Mouse (Mus musculus) kidney, adult 8-10 months (tissue): ENCODE results near the gene Cmas.

Experiments used
- DNase-seq, 2 experiments: peaks; one replicate each; pipeline ENCODE4 v3.0.0; 2022

The Cmas gene

DNA sequence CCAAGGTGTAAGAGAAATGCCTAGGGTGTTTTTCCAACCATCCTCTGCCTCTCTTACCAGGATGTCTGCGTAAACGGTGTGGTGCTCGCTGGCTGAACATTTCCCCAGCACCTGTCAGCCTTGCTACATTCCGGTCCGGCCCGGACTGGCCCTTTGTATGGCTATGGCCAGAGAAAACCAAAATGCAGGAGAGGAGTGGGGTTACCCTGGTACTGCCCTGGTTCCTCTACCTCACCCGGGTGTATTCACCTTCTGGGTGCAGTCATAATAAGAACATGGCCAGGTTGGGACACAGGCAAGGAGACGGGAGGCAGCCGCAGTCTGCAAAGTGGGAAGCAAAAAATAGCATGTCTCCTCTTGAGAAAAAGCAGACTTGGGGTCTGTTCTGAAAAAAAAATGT is 38.6 kb downstream of the Cmas start:
- no peak for DNase-seq

DNA sequence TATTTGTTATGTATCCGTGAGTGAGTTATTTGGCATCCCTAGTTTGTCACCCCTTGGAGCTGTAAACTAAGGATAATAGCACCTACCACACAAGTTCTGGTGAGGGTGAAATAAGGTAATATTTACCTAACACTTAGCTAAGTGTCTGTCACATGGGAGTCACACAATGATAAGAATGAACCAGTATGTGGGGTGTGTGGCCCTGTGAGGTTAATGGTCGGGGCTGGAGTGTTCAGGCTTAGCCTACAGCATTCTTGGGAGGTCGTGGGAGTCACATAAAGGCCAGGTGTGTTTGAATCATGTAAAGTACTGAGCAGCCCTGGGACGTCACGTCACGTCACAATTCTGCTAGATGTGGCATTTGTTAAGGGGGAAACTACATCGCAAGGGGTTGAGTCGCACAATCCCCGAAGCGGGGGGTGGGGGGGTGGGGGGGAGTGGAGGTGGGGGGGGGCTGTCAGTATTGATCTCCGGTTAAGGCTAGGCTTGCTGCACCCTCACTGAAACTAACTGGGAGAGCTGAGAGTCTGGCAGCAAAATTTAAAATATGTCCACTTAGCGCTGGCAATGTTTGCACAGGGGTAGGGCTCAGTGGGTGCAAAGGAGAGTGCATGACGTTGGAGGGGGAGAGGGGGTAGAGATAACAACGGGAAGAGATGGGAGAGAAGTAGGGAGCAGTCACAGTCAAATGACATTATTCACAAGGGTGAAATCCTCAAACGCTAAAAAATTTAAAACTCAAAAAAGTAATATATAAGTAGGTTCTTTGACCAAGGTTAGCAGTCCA is 39.4 kb downstream of the Cmas start:
- no peak for DNase-seq

DNA sequence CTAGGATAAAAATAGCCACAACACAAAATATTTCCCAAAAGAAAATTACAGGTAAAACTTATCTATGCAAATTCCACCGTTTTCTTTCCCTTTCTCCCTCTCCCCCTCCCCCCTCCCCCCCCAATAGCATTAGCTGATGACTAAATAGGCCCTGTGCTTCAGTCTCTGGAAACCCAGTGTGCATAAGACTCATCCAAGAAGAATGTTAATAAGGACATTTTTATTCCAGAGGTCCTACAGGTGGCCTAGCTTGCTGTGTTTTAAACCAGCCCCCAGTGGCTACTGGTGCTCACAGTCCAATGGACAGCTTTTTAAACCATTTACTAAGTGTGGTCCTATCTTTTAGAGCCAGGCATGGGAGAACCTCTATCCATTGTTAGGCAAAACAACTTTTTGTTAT is 41.5 kb downstream of the Cmas start:
- DNase-seq = no peak

DNA sequence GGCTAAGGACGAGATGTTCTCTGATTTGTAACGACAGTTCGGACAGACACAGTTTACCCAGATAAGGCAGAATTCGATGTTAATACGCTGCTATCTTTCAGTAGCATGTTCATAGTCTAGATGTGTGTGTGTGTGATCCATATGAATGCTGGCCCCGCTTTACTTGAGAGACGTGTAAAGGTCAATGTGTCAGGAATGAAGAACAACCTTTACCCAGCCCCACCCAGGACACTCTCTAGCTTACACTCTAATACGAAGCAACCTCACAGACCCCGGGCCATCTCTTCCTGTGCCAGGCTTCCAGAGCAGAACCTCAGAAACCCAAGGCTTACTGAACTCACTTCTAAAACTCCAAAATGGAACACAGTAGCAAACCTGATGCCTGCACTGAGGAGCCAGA is 42.4 kb downstream of the Cmas start:
- DNase-seq = no peak

DNA sequence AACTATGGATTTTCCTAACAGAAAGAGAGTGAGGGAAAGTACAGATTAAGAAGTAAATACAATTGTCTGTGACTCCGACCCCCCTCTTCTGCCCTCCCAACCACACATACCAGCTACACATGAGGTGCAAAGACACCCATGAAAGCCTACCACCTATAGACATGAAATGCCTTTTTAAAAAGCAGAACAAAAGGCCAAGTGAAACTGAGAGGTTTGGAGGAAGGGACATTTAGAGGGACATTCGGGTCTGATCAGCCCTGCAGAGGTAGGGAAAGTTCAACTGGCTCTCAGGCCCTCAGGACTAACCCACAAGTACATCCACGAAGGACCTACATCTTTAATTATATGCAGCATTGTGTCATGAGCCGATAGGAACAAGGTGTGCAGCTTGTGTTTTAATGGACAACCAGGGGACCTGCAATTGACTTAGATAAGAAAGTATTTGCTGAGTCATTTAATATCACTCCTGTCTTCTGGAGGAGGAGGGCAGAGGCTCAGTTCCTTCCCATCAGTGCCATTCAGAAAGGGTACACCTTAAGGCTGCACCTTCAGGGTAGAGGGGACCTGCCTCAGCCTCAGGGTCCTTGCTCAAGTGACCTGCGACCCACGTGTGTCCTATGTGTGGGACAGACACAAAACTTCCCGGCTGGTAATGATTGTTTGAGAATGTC is 43.4 kb downstream of the Cmas start:
- DNase-seq = no peak

DNA sequence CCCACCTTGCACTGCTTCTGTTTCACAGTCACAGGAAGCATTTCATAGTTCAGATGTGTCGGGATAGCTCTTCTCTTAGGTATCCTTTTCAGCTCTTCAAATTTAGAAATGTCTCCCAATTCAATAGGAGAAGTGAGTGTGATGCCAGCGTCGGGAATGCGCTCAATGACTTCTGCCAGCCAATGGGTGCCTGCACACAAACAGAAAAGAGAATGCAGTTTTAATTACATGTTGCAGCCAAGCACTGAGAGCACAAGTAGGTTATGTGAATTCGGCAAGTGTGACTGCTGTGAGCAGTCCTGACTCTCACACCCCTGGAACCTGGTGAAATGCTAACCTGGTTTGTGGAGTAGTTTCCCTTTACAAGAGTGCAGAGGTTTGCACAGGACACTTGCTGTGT is 45.2 kb downstream of the Cmas start:
- no peak for DNase-seq

DNA sequence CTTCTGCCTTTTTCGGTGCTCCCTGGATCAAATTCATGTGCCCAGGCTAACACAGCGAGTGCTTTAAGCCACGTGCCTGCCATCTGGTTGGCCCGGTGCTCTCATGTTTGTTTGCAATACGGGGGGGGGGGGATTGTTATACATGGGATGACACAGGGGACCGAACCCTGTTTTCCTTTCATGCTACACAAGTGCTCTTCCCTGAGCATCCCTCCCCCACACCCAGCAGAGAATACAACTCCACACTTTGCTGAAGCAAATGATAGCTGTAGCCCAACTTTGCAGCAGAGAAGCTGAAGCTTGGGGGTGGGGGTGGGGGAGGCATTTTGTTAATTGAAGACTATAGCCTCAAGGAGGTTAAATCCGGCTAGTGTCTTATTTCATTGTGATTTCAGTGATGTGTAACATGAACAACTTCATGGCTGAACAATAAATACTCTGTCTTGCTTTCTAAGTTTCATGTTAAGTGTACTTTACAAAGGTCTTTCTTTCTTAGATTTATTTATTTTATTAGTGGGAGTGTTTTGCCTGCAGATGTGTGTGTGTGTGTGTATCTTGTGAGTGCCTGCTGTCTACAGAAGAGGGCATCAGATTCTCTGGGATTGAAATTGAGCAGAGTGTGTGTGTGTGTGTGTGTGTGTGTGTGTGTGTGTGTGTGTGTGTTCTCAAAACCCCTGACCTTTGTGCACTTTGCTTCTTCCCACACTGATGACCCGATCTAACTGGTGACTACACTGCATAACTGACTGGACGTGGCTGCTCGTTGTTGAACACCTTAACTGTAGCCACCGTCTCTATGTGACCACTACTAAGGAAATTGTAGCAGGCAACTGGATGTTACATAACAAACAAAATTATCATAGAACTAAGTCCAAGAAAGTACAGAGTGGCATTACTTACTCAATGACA is 46.4 kb downstream of the Cmas start:
- DNase-seq = no peak

DNA sequence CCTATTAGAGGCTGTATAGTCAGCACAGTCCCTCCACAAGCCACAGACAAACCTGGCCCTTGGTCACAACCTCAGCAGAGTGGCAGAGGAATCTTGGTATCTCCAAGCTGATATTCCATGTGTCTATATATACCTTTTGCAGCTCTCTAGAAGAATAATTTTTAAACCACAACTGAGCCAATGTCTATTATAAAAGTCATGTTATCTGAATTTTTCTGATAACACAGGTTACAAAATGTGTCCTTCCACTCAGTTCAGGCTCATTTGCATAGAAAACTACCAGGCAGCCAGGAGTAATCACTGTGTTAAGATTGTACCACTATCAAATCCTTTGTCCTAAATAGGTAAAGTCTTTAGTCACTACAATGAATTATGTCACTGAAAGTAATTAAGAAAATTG is 47.9 kb downstream of the Cmas start, which contains the start of gene Sult6b2:
Gene Sult6b2 (minus strand): TSS at position 101 of the 400 bp plus-strand sequence.
- DNase-seq = no peak

DNA sequence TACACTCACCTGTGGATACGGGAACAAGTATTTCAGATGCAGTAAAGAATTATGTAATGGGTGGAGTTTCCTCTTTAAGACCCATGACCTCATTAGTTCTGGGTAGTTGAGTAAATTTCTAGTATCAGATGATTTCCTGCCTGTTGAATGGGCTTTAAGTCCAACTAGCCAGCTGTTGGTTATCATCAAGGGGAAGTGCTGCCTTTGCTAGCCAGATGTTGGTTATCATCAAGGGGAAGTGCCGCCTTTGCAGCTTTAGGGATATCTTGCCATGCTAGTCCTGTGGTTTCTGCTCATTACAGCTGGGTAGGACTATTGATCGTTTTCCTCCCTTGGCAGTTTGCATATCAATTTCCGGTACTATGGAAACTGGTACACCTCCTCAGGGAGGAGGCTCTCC is 49.8 kb downstream of the Cmas start:
- DNase-seq = no peak

DNA sequence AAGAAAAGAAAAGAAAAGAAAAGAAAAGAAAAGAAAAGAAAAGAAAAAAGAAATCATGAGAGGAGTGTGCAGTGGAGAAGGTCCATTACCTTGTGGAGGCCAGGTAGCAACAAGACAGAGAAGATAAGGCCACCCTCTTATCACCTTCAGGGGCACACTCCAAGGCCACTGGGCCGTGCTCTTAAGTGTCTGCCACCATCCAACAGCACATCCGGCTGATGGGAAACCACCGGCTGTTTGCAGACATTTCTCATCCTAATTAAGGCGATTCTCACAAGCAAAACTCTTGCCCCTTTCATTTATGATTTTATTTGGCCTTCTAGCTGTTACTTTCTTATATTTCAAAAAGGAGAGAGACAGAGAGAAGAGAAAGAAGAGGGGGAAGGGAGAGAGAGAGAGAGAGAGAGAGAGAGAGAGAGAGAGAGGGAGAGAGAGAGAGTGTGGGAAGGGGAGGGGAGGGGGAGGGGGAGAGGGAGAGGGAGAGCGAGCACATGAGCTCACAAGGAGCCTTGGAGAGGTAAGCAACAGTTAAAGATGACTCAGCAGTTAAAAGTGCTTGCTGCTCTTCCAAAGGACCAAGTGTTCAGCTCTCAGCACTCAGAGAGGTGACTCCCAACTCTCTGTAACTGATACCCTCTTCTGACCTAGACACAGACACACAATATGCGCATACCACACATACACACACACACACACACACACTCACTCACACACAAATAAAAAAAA is 53.0 kb downstream of the Cmas start:
- no peak for DNase-seq

DNA sequence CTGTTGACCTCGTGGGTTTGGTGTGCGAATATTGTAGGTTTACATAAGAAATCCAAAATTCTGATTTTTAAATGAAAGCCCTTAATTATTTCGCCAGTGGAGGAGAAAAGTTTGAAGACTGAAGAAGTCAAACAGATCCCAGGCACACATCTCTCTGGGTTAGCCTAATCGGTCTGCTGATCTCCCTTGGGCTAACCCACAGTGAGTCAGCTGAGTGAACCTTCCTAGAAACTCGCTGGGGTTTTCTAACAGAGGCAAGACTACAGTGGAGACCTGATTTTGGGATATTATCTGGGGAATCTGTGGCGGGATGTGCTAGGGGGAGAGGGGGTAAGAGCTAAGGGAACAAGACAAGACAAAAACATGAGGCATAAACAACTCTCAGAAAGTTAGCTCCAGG is 53.8 kb downstream of the Cmas start:
- no peak for DNase-seq

DNA sequence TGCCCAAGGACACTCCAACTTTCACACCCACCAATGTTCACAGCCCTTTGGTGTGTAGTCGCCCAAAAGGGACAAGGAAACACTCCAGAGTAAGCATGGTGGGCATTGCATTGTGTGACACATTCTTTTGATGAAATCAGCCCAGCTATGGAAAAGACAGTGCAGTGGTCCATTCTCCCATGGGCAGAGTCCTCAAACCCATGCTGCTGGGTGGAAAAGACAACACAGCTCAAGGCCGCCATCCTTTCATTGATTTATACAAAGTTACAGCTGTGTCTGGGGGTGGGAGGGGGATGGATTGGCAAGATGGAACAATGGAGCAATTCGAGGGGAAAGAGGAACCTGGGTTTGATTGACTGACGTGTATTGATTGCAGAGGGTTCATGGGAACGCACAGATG is 56.5 kb downstream of the Cmas start:
- no peak for DNase-seq

DNA sequence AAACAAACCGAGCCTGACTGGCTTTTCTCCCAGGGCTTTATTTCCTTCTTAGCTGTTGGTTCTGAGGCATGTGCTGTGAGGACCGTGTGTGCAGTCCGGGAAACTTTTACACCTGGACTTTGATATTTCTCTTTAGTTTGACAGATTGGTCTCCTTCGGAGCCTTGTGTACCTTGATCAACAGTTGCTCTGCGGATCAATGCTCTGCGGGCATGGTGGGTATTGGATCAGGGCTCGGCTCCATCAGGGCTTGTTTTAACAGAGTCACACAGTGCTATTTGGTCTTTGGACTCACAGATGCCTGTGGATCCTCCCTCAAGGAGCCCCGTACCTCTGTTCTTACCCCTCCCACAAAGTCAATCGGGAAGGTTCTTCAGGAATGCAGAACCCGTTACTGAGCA is 57.5 kb downstream of the Cmas start:
- peak; percentile 52 to 54 for DNase-seq

DNA sequence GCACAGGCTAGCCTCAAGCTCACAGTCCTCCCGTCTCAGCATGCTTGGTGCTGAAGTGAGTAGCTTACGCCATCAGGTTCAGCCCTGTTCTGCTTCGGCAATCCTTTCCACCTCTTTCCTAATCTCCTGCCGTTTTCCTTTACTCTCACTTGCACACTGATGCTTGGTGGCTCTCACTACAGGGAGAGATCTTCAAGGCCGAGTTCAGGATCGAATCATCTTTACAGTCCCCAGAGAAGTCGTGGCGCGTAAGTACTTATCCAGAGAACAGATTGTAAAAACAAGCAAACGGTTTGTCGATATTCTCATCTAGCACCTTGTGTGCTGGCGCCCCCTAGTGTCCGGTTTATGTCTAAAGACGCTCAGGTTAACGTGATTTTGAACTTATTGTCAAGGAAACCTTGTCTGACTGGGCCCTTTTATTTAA is 58.0 kb downstream of the Cmas start:
- peak; percentile 69 to 88 for DNase-seq

DNA sequence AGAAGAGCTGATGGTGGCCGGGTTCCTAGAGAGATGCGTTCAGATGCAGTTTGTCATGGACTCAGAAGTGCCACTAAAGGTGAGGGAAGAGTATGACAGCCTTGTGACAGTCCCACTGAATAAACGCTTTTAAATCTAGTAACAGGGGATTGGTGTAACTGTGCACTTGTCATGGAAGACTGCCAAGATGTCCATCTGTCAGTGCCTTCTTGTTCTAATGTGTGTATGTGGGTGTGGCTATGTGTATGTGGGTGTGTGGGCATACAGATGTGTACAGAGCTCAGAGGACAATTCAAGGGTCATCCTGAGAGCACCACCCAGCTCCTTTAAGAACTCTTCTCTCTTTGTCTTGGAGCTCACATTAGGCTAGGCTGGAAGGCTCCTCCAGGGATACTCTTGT is 59.0 kb downstream of the Cmas start:
- no peak for DNase-seq

DNA sequence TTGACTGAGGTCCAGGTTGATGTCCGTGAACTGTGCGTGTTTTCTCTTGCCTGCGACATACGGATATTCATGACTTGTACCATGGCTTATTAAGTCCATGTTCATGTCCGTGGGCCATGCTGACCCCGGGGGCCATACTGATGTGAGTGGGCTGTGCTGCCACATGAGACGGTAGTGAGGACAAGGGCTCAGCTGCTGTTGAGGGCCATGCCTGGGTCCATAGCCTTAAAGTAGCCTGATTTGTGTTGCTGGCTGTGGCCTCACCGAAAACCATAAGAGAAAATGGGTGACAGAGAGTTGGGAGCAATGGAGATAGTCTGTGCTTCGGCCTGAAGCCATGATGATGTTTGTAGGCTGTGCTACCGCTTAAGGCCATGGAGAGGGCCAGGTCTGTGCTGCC is 61.8 kb downstream of the Cmas start:
- DNase-seq = no peak

DNA sequence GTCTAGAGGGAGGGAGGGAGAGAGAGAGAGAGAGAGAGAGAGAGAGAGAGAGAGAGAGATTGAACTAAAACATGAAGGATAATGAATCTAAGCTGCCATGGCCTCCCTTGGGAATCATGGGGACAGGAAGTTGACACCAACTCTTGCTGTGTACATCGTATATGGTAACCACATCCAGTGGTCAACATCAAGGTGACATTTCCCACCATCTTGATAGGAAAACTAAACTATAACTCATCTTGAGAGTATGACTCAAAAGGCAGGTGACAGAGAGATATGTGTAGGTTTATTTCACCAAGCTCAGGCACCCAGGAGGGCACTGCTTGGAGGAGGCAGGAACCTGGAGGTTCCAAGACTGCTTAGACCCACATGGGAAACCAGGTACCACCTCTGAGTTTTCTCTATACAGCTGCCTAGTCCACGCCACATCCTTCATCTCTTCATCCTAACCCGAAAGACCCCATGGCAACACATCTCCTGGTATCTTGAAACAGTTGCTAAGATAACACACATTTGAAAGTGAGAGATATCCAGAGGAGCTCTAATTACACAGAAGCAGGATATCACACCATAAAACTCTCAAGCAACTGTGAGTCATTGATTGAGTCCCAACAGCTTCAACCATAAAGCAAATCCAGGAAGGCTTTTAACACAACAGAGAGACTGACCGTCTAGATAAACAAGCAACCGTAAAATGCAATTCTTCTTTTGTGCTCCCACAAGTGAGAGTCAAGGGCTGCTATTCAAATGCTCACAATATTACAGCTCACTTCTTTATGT is 66.7 kb downstream of the Cmas start:
- no peak for DNase-seq
